Mouse (Mus musculus) hindbrain, embryonic 13.5 days (tissue): ENCODE data around the gene Chn2. TPM values are rescaled to one million over a fixed set of nuclear protein-coding genes. Genes with fewer than 3 reads are reported as not detected.

Source experiments
- ATAC-seq: fragments of 200-750 bp; cut with Nextera tagmentation; 2 replicates; pipeline ENCODE4 v1.8.0; 2017; ENCODE audit warnings: moderate TSS enrichment; ENCODE audit not compliant: low FRiP score
- H3K27ac ChIP-seq: fragments of 300-500 bp; sonication (generic); 2 replicates; pipeline ENCODE4 v1.5.1; 2015; ENCODE audit warnings: inconsistent platforms, mild to moderate bottlenecking, moderate library complexity
- H3K27me3 ChIP-seq: fragments of 300-500 bp; sonication (generic); 2 replicates; pipeline ENCODE4 v1.6.1; 2015; ENCODE audit warnings: mild to moderate bottlenecking, inconsistent platforms
- H3K36me3 ChIP-seq: fragments of 300-500 bp; sonication (generic); 2 replicates; pipeline ENCODE4 v1.6.1; 2015; ENCODE audit warnings: mild to moderate bottlenecking, inconsistent platforms
- H3K4me1 ChIP-seq: fragments of 300-500 bp; sonication (generic); replicated peaks from 2 replicates; pipeline ENCODE4 v1.6.1; 2015; ENCODE audit warnings: inconsistent platforms
- H3K4me2 ChIP-seq: fragments of 300-500 bp; sonication (generic); 2 replicates; pipeline ENCODE4 v1.6.1; 2015; ENCODE audit warnings: inconsistent platforms, mild to moderate bottlenecking, moderate library complexity
- H3K4me3 ChIP-seq: fragments of 300-500 bp; sonication (generic); 2 replicates; pipeline ENCODE4 v1.5.1; 2015; ENCODE audit warnings: mild to moderate bottlenecking, inconsistent platforms
- H3K9ac ChIP-seq: fragments of 300-500 bp; sonication (generic); 2 replicates; pipeline ENCODE4 v1.6.1; 2015; ENCODE audit warnings: mild to moderate bottlenecking, inconsistent platforms
- H3K9me3 ChIP-seq: fragments of 300-500 bp; sonication (generic); 2 replicates; pipeline ENCODE4 v1.6.1; 2016; ENCODE audit warnings: inconsistent platforms
- WGBS: fragments of 180-500 bp; shearing (Covaris S2); methylation state at CpG from one replicate; pipeline ENCODE4 v1.1.7; 2015; 5-methylcytosine and 5-hydroxymethylcytosine counted together
- polyA plus RNA-seq: library from polyadenylated mRNA; unstranded; fragments of >200 nt; fragmentation: Nextera tagmentation; extraction: Ambion mirVana; gene quantifications from 2 replicates; pipeline ENCODE4 v1.2.1, GENCODE M21; 2015

The Chn2 gene
- polyA plus RNA-seq, 1 experiment from 2014 or later, result 31.5 TPM

DNA sequence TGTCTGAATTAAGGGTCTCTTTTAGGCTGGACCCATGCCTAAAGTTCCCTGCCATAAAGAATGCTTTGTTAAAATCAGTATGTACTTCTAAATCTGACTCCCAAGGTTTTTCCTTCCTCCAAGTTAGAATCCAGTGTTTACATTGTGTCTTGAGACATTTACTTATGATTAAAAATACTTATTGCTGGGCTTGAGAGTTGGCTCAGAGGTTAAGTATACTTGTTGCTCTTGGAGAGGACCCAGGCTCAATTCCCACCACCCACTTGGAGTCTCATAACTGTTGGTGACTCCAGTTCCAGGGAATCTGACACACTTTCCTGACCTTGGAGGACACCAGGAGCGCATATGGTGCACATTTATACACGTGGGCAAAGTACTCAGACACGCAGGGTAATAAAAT, 20.9 kb downstream of the Chn2 start:
- Histone ChIP-seq H3K36me3 (no peaks in the 10 kb centered on the region), H3K9me3 (no peaks in the 10 kb centered on the region), H3K4me1 (peaks cover 35% of the 10 kb centered on the region), H3K27ac (no peak overlapping the region), H3K4me3 (no peak overlapping the region), H3K4me2 (no peak overlapping the region), H3K9ac (no peak overlapping the region), H3K27me3 (no peaks in the 10 kb centered on the region)
- 89% methylated on average over 3 of the region's 3 CpGs for WGBS
- ATAC-seq, result no peak

DNA sequence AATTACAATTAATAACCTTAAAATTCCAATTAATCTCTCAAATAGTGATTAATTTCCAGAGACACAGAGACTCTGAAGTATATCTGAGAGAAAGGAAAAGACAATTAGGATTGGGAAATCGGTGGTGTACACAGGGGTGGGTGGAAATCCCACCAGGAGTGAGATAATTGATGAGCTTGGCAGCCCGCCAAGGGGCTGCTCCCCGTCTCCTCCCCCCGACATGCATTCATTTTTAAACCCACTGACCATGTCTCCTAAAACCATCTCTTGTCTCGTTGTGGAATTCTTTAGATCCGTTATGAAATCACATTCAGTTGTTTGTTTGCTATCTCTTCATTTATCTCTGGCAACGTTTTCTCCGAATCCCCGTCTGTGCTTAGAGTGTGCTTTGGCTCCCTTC, 22.0 kb downstream of the Chn2 start:
- Histone ChIP-seq H3K27me3 (no peaks in the 10 kb centered on the region), H3K4me3 (no peak overlapping the region), H3K9me3 (no peaks in the 10 kb centered on the region), H3K4me2 (no peak overlapping the region), H3K36me3 (no peaks in the 10 kb centered on the region), H3K27ac (no peak overlapping the region), H3K4me1 (peaks cover 23% of the 10 kb centered on the region), H3K9ac (no peak overlapping the region)
- WGBS, result 27% methylated on average over 9 of the region's 9 CpGs
- ATAC-seq, result no peak

DNA sequence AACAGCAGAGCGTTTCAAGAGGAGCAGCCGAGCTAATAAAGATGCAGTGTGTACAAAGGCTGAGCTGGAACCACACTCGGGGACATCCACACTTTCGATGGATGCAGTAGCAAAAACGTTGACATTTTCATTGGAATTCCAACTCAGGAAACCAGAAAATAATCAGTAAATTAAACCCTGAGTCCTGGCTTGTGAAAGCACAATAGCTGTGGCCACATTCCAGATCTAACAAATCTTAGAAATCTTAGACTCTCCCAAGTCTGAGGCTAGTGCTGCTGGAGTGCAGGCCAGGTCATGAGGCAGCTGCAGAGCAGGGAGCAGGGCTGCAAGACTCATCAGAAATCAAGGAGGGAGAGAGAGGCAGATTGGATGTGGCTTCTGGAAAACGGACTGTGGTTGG, 24.5 kb downstream of the Chn2 start:
- no peak for ATAC-seq
- H3K27ac ChIP-seq, result no peak overlapping the region
- no peaks in the 10 kb centered on the region for H3K9me3 ChIP-seq
- no peak overlapping the region for H3K9ac ChIP-seq
- peaks cover 11% of the 10 kb centered on the region for H3K4me1 ChIP-seq
- no peaks in the 10 kb centered on the region for H3K27me3 ChIP-seq
- no peak overlapping the region for H3K4me3 ChIP-seq
- 81% methylated on average over 6 of the region's 6 CpGs for WGBS
- no peak overlapping the region for H3K4me2 ChIP-seq
- no peaks in the 10 kb centered on the region for H3K36me3 ChIP-seq

DNA sequence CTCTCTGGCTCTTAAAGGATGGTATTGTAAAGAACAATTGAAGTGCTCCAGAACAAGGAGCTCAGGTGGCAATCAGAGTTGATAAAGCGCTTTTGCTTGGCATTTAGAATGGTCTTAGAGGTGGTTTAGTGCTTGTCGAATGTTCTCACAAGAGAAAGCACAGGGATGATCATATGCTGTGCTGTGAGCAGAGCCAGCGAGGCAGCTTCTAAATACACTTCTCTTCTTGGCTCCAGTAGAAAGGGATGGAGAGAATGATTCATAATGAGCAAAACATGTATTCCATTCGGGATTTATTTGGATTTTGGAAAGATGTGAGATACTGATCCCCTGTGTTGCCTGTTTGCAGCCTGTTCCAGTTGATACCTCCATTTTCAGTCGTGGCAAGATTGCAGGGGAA, 28.0 kb downstream of the Chn2 start:
- whole genome bisulfite sequencing, result 84% methylated on average over 5 of the region's 5 CpGs
- H3K27ac ChIP-seq, result no peak overlapping the region

DNA sequence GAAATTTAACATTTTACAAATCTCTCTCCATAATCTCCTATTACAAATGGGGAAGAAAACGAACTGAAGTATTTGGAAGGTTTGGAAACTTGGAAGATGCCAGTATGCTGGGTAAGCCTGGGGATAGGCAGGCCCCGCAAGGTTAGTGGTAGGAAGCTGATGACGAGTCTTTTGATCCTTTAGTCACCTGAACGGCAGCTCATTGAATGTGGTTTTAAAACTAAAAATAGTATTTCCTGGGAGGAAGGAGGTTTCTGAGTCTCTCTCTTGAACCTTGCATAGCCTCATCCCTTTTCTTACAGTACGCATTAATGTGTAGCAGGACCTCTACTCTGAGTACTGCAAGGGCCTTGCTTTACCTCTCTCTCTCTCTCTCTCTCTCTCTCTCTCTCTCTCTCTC, 29.5 kb downstream of the Chn2 start:
- no peak overlapping the region for H3K4me2 ChIP-seq
- H3K9me3 ChIP-seq, result no peaks in the 10 kb centered on the region
- H3K27me3 ChIP-seq, result no peaks in the 10 kb centered on the region
- H3K4me1 ChIP-seq, result peaks cover 15% of the 10 kb centered on the region
- no peak for ATAC-seq
- H3K36me3 ChIP-seq, result no peaks in the 10 kb centered on the region
- no peak overlapping the region for H3K9ac ChIP-seq
- no peak overlapping the region for H3K27ac ChIP-seq
- WGBS, result 86% methylated on average over 5 of the region's 5 CpGs
- H3K4me3 ChIP-seq, result no peak overlapping the region

More for the DNA sequence above, 28.0 kb downstream of the Chn2 start:
- no peaks in the 10 kb centered on the region for H3K9me3 ChIP-seq
- H3K4me1 ChIP-seq, result peaks cover 11% of the 10 kb centered on the region; the same call in 1 of the 2 replicates
- H3K36me3 ChIP-seq, result no peaks in the 10 kb centered on the region
- ATAC-seq, result no peak
- H3K27me3 ChIP-seq, result no peaks in the 10 kb centered on the region
- no peak overlapping the region for H3K4me3 ChIP-seq
- no peak overlapping the region for H3K9ac ChIP-seq
- no peak overlapping the region for H3K4me2 ChIP-seq

DNA sequence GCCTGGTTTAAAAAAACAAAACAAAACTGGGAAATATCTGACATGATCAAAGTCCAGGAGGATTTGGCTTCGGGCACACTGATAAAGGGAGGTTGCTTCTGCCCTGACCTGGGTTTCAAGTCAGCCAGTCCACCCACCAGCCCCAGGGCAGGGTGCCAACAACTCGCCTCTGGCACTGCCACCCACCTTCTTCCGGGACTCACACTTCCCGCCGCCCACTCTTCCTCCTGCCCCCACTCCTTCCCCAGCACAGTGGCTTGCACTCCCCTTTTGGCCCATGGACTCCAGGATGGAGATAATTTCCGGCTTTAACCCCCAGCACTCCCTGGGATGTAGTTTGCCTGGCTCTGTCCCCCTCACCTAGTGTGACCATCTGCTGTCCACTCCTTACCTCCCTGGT, 31.4 kb downstream of the Chn2 start:
- peaks cover 27% of the 10 kb centered on the region for H3K4me1 ChIP-seq
- no peak overlapping the region for H3K9ac ChIP-seq
- H3K4me2 ChIP-seq, result no peak overlapping the region
- ATAC-seq, result no peak
- no peaks in the 10 kb centered on the region for H3K27me3 ChIP-seq
- no peaks in the 10 kb centered on the region for H3K9me3 ChIP-seq
- H3K36me3 ChIP-seq, result no peaks in the 10 kb centered on the region
- H3K4me3 ChIP-seq, result no peak overlapping the region
- WGBS, result 65% methylated on average over 6 of the region's 6 CpGs
- no peak overlapping the region for H3K27ac ChIP-seq

DNA sequence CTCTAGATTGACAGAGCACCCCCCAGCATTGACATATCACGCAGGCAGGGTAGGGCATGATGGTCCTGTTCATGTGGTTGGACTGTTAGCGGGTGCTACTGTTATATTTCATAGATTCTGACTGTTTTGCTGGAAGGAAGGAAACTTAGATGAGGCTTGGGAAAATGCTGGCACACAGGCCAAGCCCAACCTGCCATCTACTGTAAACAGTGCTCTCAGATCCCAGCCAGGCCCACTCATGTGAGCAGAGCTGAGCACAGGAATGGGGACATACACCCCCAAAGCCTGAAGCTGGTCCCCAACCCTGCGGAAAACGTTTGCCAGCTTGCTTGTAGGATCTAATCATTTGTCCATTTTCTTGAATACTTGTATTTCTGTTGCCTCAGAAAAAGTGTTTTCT, 32.1 kb downstream of the Chn2 start:
- 88% methylated on average over 4 of the region's 4 CpGs for WGBS
- Histone ChIP-seq H3K27ac (no peak overlapping the region), H3K27me3 (no peaks in the 10 kb centered on the region), H3K9me3 (no peaks in the 10 kb centered on the region), H3K9ac (no peak overlapping the region), H3K4me3 (no peak overlapping the region), H3K4me2 (no peak overlapping the region), H3K4me1 (peaks cover 27% of the 10 kb centered on the region), H3K36me3 (no peaks in the 10 kb centered on the region)
- ATAC-seq, result no peak

DNA sequence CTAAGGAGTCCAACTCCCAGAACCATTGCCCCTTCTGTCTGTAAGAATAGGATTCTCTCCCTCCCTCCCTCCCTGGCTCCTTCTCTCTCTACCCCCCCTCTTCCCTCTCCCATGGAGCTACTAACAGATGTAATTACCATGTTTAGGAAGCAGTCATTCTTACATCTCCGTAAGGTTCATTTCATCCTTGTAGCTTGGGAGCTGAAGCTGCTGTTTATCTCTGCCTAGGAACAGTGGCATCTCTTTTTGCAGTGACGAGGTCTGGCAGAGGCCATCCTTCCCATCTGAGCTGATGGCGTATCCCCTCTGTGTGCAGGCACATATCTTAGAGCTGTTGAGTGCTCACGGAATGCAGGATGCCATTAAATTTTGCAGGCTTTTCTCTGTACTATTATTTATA, 35.1 kb downstream of the Chn2 start:
- Histone ChIP-seq H3K36me3 (no peaks in the 10 kb centered on the region), H3K4me2 (no peak overlapping the region), H3K4me3 (no peak overlapping the region), H3K27ac (no peak overlapping the region), H3K4me1 (peaks cover 27% of the 10 kb centered on the region), H3K9me3 (no peaks in the 10 kb centered on the region), H3K27me3 (no peaks in the 10 kb centered on the region), H3K9ac (0 out of 2 replicates have a peak overlapping the region, but pooled peaks have one; percentile 26)
- no peak for ATAC-seq
- 46% methylated on average over 4 of the region's 4 CpGs for WGBS

DNA sequence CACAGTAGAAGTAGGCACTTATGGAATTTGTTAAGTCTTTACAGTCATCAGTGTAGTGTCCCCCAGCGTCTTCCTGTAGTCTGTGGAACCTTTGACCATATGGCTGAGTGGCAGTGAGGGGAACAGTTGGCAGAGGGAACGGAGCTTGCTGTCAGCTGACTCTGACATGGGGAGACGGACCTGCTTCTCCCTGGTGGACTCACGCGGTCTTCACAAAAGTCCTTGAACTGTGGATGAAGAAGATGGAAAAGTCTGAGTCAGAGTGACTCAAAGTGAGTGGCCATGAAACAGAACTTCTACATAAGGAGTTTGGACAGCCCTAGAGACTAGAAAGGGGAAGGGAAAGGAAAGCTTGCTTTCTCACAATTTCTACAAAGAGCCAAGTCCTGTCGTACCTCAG, 36.1 kb downstream of the Chn2 start:
- H3K9me3 ChIP-seq, result no peaks in the 10 kb centered on the region
- H3K4me3 ChIP-seq, result no peak overlapping the region

DNA sequence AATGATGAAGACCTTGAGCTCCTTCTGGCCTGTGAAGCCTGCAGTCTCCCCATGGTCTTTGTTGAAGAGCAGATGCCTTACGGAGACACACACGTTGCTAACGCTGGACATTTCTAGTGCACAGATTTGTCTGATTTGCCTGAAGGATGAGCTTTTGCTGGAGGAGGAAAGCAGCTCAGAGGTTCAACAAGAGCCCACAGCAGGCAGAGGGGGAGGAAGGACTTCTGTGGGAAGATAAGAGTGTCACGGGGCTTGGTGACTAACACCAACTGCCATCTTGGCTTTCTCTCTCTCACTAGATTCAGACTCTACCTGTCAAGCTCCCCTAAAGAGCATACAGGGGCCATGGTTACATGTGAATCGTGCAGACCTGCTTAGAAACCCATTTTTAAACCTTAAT, 37.3 kb downstream of the Chn2 start:
- no peaks in the 10 kb centered on the region for H3K27me3 ChIP-seq
- WGBS, result 91% methylated on average over 5 of the region's 5 CpGs
- no peaks in the 10 kb centered on the region for H3K9me3 ChIP-seq
- no peak overlapping the region for H3K4me2 ChIP-seq
- H3K4me3 ChIP-seq, result no peak overlapping the region
- no peak overlapping the region for H3K9ac ChIP-seq
- H3K27ac ChIP-seq, result no peak overlapping the region
- ATAC-seq, result no peak
- no peaks in the 10 kb centered on the region for H3K36me3 ChIP-seq
- H3K4me1 ChIP-seq, result peaks cover 22% of the 10 kb centered on the region

More for the DNA sequence above, 36.1 kb downstream of the Chn2 start:
- Histone ChIP-seq H3K27ac (no peak overlapping the region), H3K36me3 (no peaks in the 10 kb centered on the region), H3K4me1 (peaks cover 27% of the 10 kb centered on the region), H3K9ac (no peak overlapping the region), H3K4me2 (no peak overlapping the region), H3K27me3 (no peaks in the 10 kb centered on the region)
- 80% methylated on average over 6 of the region's 6 CpGs for WGBS
- no peak for ATAC-seq

DNA sequence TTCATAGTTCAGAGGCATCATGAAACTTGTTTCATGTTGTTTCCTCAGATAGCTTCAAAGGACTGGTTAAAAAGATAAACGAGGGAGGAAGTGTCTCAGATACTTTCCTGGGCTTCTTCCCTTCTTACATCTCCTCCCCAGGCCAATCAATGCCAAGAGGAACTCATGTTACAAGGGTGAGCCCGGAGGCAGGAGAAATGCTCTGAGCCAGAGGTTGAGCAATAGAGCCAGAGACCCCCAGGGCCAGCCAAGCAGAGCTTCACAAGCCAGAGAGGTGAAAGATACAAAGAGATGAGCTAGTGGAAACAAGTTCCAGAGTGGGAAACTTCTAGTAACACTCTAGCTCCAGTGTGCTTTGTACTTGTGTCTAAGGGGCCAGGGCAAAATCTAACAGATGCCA, 38.9 kb downstream of the Chn2 start:
- Histone ChIP-seq H3K9me3 (no peaks in the 10 kb centered on the region), H3K4me2 (no peak overlapping the region), H3K4me3 (no peak overlapping the region), H3K4me1 (peaks cover 20% of the 10 kb centered on the region), H3K36me3 (no peaks in the 10 kb centered on the region), H3K27ac (no peak overlapping the region), H3K9ac (no peak overlapping the region), H3K27me3 (no peaks in the 10 kb centered on the region)
- WGBS, result 79% methylated on average over 2 of the region's 2 CpGs
- ATAC-seq, result no peak

DNA sequence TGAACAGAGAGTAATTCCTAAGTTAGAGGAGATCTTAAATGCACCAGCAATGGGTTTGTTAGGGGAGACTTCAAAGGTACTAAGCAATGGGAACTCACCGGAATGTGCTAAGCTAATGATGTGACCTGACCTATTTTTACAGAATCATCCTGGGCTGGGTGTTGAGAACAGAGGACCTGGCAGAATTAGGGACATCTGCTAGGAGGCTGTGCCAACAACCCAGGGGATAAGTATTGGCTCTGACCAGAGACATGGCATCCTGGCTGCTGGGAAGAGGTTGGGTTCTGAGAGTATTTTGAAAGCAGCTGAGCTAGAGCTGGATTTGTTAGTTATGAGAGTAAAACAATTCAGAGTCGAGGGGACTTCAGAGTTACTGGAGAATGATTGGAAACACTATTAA, 40.5 kb downstream of the Chn2 start:
- H3K27me3 ChIP-seq, result no peaks in the 10 kb centered on the region
- 97% methylated on average over 2 of the region's 2 CpGs for WGBS
- no peak overlapping the region for H3K27ac ChIP-seq
- no peak overlapping the region for H3K4me2 ChIP-seq
- H3K9ac ChIP-seq, result no peak overlapping the region
- H3K4me3 ChIP-seq, result no peak overlapping the region
- H3K4me1 ChIP-seq, result 0 out of 2 replicates have a peak, but pooled peaks cover 6% of the 10 kb centered on the region
- no peaks in the 10 kb centered on the region for H3K36me3 ChIP-seq
- H3K9me3 ChIP-seq, result no peaks in the 10 kb centered on the region
- ATAC-seq, result no peak

DNA sequence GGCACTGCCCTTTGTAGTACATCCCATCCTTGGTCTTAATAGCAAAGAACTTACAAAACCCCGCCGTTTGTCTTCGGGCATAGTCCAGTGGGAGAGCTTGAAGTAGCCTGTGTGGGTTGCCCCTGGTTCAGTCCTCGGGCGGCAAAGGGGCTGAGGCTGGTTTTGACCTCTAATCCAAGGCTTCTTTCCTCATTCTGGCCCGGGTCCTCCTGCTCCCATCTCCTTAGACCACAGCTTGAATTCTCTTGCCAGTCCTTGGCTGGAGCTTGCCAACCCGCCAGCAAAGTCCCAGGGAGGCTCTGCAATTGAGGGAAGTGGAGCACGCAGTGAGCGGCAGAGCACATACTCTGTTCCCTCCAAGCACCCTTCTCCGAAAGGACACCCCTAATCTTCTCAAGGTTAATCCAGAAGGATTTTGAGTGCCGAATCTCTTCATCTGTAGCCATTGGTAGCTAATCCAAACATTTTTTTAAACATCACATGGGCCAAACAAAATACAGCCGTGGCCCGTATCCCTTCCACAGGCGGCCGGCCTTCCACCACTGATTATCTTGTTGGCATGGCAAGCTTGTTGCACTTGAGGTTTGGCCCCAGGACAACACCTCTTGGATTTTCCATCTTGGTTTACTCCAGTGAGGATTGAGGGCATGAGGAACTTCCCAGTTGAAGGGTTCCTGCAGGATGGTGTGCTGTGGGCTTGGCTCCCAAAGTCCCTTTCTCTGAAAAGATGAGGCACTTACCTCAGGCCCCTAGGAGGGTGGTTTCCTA, 41.3 kb downstream of the Chn2 start:
- no peak overlapping the region for H3K4me2 ChIP-seq
- no peak overlapping the region for H3K27ac ChIP-seq
- H3K4me3 ChIP-seq, result no peak overlapping the region
- no peak overlapping the region for H3K9ac ChIP-seq
- WGBS, result 97% methylated on average over 15 of the region's 15 CpGs
- 0 out of 2 replicates have a peak, but pooled peaks cover 3% of the 10 kb centered on the region for H3K4me1 ChIP-seq
- no peaks in the 10 kb centered on the region for H3K27me3 ChIP-seq
- ATAC-seq, result no peak
- H3K9me3 ChIP-seq, result no peaks in the 10 kb centered on the region
- H3K36me3 ChIP-seq, result no peaks in the 10 kb centered on the region
